Mouse (Mus musculus) embryonic facial prominence, embryonic 14.5 days (tissue): Measurements from ENCODE around the gene Efemp2. TPM values are rescaled to one million over a fixed set of nuclear protein-coding genes. Genes with fewer than 3 reads are reported as not detected.

ENCODE experiments used
- ATAC-seq: fragments of 200-750 bp; cut with Nextera tagmentation; 2 replicates; pipeline ENCODE4 v1.8.0; 2017; ENCODE audit warnings: low read depth, moderate number of reproducible peaks, moderate TSS enrichment
- DNase-seq: peaks from one replicate; pipeline ENCODE4 v3.0.0-alpha.2; 2015; ENCODE audit warnings: low spot score
- H3K27ac ChIP-seq: fragments of 300-500 bp; sonication (generic); replicated peaks from 2 replicates; pipeline ENCODE4 v1.5.1; 2014; ENCODE audit warnings: low read depth, mild to moderate bottlenecking, low read length, moderate library complexity
- H3K27me3 ChIP-seq: fragments of 300-500 bp; sonication (generic); replicated peaks from 2 replicates; pipeline ENCODE4 v1.6.1; 2014; ENCODE audit warnings: low read length; ENCODE audit not compliant: control insufficient read depth, insufficient read depth
- H3K36me3 ChIP-seq: fragments of 300-500 bp; sonication (generic); 2 replicates; pipeline ENCODE4 v1.6.1; 2014; ENCODE audit warnings: low read length, mixed read lengths; ENCODE audit not compliant: control insufficient read depth, insufficient read depth
- H3K4me1 ChIP-seq: fragments of 300-500 bp; sonication (generic); 2 replicates; pipeline ENCODE4 v1.6.1; 2014; ENCODE audit warnings: antibody characterized with exemption, low read length; ENCODE audit not compliant: control insufficient read depth, insufficient read depth
- H3K4me2 ChIP-seq: fragments of 300-500 bp; sonication (generic); 2 replicates; pipeline ENCODE4 v1.6.1; 2014; ENCODE audit warnings: low read depth, mild to moderate bottlenecking, low read length, moderate library complexity, mixed read lengths
- H3K4me3 ChIP-seq: fragments of 300-500 bp; sonication (generic); 2 replicates; pipeline ENCODE4 v1.5.1; 2014; ENCODE audit warnings: low read depth, mild to moderate bottlenecking, low read length
- H3K9ac ChIP-seq: fragments of 300-500 bp; sonication (generic); 2 replicates; pipeline ENCODE4 v1.6.1; 2014; ENCODE audit warnings: low read depth, mild to moderate bottlenecking, low read length, moderate library complexity, mixed read lengths
- H3K9me3 ChIP-seq: fragments of 300-500 bp; sonication (generic); 2 replicates; pipeline ENCODE4 v1.6.1; 2016; ENCODE audit warnings: low read length; ENCODE audit not compliant: control insufficient read depth
- WGBS: fragments of 180-500 bp; shearing (Covaris S2); extraction: QIAGEN DNeasy Blood & Tissue Kit; methylation state at CpG from one replicate; pipeline ENCODE4 v1.1.7; 2014; 5-methylcytosine and 5-hydroxymethylcytosine counted together
- polyA plus RNA-seq: library from polyadenylated mRNA; unstranded; fragments of >200 nt; fragmentation: Nextera tagmentation; extraction: Ambion mirVana; gene quantifications from 2 replicates; pipeline ENCODE4 v1.2.1, GENCODE M21; 2014

Gene Efemp2
- polyA plus RNA-seq, 1 experiment from 2014 or later: 175 TPM

DNA sequence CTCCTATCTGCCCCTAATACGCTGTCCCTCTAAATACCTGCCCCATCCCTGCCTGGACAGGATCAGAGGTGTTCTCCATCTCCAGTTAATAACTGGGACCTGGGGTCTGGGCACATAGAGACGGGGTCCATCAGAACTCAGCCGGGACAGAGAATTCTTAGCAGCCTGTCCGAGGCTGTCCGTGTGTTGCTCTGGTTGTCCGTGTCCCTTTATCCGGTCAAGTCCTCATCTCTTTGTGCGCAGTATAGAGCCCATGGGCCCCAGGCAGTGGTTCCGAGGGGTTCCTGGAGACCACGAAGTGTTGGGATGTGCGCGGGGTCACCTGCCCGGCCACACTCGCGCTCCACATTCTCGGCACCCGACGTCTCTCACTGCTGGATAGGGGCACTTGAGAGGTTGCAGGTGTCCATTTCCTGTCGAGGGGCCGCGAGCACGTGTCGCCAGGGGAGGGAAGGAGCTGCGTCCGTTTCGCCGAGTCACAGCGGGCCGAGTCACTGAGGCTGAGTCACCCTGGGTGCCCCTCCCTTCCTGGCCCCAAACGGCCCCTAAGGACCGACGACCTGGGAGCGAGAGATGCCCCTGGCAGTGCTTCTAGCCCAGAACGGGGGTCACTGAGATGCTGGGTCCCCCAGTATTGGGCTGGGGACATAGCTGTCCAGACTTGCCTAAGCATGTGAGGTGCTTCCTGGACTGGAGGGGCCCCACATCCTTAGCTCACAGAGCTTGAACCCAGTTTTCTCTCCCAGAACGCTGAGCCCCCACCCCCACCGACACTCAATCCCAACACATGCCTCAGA lies 25.2 kb upstream of the Efemp2 start:
- WGBS: 8% methylated on average over 30 of the region's 36 CpGs
- Histone ChIP-seq H3K9me3 (peaks cover 4% of the 10 kb centered on the region; the same call in 1 of the 2 replicates), H3K27me3 (peaks cover 36% of the 10 kb centered on the region), H3K9ac (no peak overlapping the region), H3K4me2 (peak overlapping the region; percentile 94), H3K4me3 (peak overlapping the region; percentile 58), H3K36me3 (no peaks in the 10 kb centered on the region), H3K27ac (no peak overlapping the region), H3K4me1 (0 out of 2 replicates have a peak, but pooled peaks cover 4% of the 10 kb centered on the region)
- ATAC-seq (no peak), DNase-seq (no peak)

DNA sequence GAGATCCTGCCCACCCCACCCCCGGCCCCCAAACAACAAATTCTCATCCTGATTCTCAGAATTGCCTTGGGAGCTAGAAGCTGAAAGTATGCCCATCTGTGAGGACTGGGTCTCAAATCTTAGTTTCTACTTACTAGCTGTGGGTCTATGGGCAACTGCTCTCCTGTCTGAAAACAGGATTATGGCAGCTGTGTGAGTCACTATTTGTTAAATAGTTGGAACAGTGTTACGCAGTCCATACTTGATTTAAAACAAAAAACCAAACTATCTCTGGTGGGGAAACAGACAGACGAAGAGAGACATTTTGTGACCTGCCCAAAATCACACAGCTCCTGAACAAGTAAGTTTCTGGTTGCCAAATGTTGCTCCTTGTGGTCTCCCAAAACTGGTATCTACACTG lies 24.1 kb upstream of the Efemp2 start:
- no peak overlapping the region for H3K4me2 ChIP-seq
- ATAC-seq (no peak), DNase-seq (no peak)
- H3K36me3 ChIP-seq: peaks cover 7% of the 10 kb centered on the region
- H3K9ac ChIP-seq: no peak overlapping the region
- 0 out of 2 replicates have a peak, but pooled peaks cover 4% of the 10 kb centered on the region for H3K4me1 ChIP-seq
- H3K9me3 ChIP-seq: peaks cover 4% of the 10 kb centered on the region; the same call in 1 of the 2 replicates
- WGBS: 88% methylated on average over 3 of the region's 3 CpGs
- H3K27ac ChIP-seq: no peak overlapping the region
- H3K4me3 ChIP-seq: no peak overlapping the region
- peaks cover 36% of the 10 kb centered on the region for H3K27me3 ChIP-seq

DNA sequence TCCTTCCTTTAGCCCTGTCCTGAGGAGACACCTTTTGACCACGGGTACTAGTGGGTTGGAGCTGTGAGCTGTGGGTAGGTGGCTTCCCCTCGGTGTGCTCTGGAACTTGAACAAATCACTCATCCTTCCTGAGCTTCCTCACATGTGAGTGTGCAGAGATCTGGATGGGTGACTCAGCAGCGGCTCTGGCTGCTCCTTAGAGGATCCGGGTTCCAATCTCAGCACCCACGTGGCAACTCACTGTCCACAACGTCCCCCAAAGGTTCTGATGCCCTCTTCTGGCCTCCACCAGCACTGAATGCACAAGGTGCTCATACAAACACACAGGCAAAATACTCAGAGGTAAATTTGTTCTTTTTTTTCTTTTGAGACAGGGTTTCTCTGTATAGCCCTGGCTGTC lies 22.0 kb upstream of the Efemp2 start:
- H3K27ac ChIP-seq: no peak overlapping the region
- peaks cover 35% of the 10 kb centered on the region for H3K27me3 ChIP-seq
- H3K4me2 ChIP-seq: no peak overlapping the region
- peaks cover 4% of the 10 kb centered on the region; the same call in 1 of the 2 replicates for H3K9me3 ChIP-seq
- no peak overlapping the region for H3K4me3 ChIP-seq
- H3K4me1 ChIP-seq: peaks cover 19% of the 10 kb centered on the region
- peaks cover 9% of the 10 kb centered on the region for H3K36me3 ChIP-seq
- no peak for ATAC-seq
- 78% methylated on average over 6 of the region's 6 CpGs for WGBS
- no peak for DNase-seq
- H3K9ac ChIP-seq: no peak overlapping the region

DNA sequence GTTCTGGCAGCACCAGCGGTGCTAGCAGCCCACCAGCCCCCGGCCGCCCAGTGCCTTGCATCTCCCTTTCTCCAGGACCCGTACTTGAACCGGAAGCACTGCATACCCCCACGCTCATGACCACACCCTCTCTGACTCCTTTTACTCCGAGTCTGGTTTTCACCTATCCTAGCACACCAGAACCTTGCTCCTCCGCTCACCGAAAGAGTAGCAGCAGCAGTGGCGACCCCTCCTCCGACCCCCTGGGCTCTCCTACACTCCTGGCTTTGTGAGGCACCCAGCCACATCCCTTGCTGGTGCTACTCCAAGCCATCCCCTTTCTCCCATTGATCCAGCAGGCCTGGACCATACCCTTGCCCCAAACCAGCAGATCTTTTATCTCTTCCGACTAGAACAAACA lies 18.7 kb upstream of the Efemp2 start:
- no peak for DNase-seq
- peak overlapping the region; percentile 43; the same call in 1 of the 2 replicates for H3K9ac ChIP-seq
- no peaks in the 10 kb centered on the region for H3K9me3 ChIP-seq
- peaks cover 2% of the 10 kb centered on the region for H3K27me3 ChIP-seq
- H3K36me3 ChIP-seq: peaks cover 9% of the 10 kb centered on the region
- peaks cover 17% of the 10 kb centered on the region for H3K4me1 ChIP-seq
- ATAC-seq: no peak
- 79% methylated on average over 12 of the region's 12 CpGs for WGBS
- no peak overlapping the region for H3K4me3 ChIP-seq
- peak overlapping the region; percentile 100 for H3K4me2 ChIP-seq
- H3K27ac ChIP-seq: no peak overlapping the region

DNA sequence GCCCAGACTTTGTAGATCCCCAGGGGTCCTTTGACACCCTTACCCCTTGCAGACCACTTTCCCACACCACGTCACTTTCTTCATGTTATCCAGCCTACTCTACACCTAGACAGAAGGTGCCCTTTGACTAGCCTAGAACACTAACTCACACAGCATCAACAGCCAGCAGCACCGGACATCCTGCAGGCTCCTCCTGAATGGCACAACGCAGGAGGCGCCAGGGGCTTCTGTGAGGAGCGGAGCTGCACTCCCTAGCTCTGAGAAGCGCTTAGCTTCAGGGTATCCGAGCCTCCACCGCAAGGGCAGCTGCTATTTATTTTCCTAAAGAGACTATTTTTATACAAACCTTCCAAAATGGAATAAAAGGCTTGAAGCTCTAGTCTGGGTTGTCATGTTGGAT lies 18.2 kb upstream of the Efemp2 start:
- H3K27ac ChIP-seq: no peak overlapping the region
- H3K4me3 ChIP-seq: peak overlapping the region; percentile 82
- no peaks in the 10 kb centered on the region for H3K27me3 ChIP-seq
- H3K9ac ChIP-seq: peak overlapping the region; percentile 38; the same call in 1 of the 2 replicates
- peaks cover 19% of the 10 kb centered on the region for H3K4me1 ChIP-seq
- ATAC-seq (no peak), DNase-seq (no peak)
- peaks cover 9% of the 10 kb centered on the region for H3K36me3 ChIP-seq
- no peaks in the 10 kb centered on the region for H3K9me3 ChIP-seq
- peak overlapping the region; percentile 100 for H3K4me2 ChIP-seq
- 55% methylated on average over 8 of the region's 8 CpGs for WGBS

DNA sequence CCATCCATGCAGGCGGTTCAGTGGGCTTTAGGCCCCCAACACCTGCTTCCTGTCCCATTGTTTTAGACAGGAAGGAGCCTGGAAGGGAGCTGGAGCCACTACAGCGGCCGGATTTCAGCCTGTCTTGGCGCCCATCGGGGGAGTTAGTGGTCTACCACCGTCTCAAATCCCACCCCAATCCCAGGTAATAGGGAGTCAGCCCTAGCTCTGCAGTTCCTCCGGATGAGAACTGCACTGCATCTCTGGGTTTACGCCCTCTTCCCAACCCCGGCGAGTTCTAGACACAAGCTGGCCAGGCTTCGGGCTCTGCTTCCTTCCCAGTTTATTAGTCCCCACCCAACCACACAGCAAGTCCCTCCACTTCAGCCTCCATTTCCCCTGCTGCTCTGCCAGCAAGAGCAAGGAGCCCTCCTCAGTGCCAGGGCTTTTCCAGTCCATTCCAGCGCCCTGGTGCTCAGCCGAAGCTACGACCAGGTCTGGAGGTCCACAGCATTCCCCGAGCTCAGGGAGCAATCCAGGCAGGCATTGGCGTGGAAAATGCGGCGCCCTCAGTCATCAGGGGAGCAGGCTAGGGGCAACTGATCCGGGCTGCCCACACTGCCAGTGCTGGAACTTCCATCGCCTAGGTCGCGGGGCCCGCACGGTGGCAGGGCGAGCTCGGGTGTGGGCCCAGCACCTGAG lies 17.4 kb upstream of the Efemp2 start:
- peak overlapping the region; percentile 100 for H3K4me2 ChIP-seq
- H3K27me3 ChIP-seq: no peaks in the 10 kb centered on the region
- ATAC-seq: no peak
- peak; percentile 29 for DNase-seq
- H3K27ac ChIP-seq: peak overlapping the region; percentile 87
- H3K9me3 ChIP-seq: no peaks in the 10 kb centered on the region
- H3K4me1 ChIP-seq: peaks cover 23% of the 10 kb centered on the region
- WGBS: 3% methylated on average over 22 of the region's 26 CpGs
- H3K4me3 ChIP-seq: peak overlapping the region; percentile 82
- peaks cover 9% of the 10 kb centered on the region for H3K36me3 ChIP-seq
- peak overlapping the region; percentile 76 for H3K9ac ChIP-seq

DNA sequence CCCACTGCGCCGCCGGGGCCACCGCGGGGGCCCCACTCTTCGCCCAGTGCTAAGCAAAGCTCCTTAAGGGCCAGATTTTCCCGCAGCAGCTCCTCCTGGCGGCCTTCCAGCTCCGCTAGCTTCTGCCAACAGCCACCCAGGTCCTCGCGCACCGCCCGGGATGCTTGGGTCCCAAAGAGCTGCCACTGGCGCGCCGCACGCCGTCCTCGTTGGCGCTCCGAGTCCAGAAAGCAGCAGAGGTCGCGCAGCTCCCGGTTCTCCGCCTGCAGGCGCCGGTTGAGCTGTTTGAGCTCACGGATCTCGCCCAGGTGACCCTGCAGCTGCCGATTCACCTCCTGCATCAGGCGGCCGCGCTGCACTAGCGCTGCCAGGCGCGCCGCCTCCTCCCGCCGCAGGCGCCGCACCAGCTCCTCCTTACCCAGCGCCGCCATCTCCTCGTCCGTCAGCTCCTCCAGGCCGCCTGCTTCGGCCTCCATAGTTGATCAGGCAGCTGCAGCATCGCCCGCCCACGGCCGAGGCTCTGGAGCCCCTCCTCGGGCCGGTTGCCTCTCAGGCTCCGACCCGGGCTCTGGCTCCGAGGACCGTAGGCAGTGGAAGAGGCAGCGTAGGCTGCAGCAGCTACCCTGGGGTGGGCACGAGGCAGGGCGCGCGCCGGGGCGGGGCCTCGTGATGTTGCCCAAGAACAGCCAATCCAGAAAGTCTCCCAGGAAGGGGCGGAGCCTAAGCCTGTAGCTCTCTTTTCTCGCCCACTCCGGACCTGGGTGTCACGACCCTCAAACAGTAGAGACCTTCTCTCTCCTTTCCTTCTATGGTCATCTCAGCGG lies 16.6 kb upstream of the Efemp2 start:
- peak; percentile 97 for DNase-seq
- H3K9me3 ChIP-seq: no peaks in the 10 kb centered on the region
- H3K4me1 ChIP-seq: peaks cover 25% of the 10 kb centered on the region
- peak overlapping the region; percentile 76 for H3K9ac ChIP-seq
- peak overlapping the region; percentile 82 for H3K4me3 ChIP-seq
- peak overlapping the region; percentile 100 for H3K4me2 ChIP-seq
- no peaks in the 10 kb centered on the region for H3K27me3 ChIP-seq
- H3K27ac ChIP-seq: peak overlapping the region; percentile 87
- peak; percentile 95 for ATAC-seq
- H3K36me3 ChIP-seq: peaks cover 9% of the 10 kb centered on the region
- 0% methylated on average over 40 of the region's 70 CpGs for WGBS

DNA sequence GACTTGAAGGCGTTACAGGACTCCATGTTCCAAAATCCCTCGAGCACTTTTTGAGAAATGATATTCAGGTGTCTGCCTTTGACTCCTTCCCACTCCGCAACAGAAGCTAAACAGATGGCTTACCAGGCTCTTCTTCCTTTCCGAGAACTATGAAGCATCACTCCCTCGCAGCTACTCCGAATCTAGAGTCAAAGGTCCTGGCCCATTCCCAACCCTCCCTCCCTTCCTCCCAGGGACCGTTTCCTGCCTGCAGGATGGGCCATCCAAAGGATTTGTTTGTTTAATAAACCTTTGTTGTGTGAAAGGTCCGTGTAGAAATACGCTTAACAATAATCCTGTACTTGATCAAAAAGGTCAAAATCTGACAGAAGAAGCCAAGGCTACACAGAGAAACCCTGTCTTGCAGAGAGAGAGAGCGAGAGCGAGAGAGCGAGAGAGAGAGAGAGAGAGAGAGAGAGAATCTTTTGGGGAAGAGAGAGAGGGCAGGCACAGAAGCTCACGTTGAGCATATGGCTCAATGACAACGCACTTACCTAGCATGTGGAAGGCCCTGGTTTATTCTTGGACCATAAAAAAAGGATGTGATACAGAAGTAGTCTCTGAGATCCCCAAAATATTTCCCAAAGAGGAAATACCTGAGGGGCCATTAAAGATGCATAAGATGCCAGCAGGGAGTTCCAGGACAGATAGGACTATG lies 15.9 kb upstream of the Efemp2 start, which contains the start of gene Ccdc85b:
Ccdc85b (minus strand) TSS at position 149 of the 697 bp plus-strand sequence.
- H3K27ac ChIP-seq: peak within 1 kb of the TSS; percentile 87
- H3K27me3 ChIP-seq: no peaks in the 10 kb centered on the region
- H3K36me3 ChIP-seq: peaks cover 14% of the 10 kb centered on the region
- peak within 1 kb of the TSS; percentile 76 for H3K9ac ChIP-seq
- peak within 1 kb of the TSS; percentile 100 for H3K4me2 ChIP-seq
- WGBS: 15% methylated on average over 14 of the region's 14 CpGs
- H3K9me3 ChIP-seq: no peaks in the 10 kb centered on the region
- no peak for DNase-seq
- H3K4me3 ChIP-seq: peak within 1 kb of the TSS; percentile 82
- no peak for ATAC-seq
- H3K4me1 ChIP-seq: peaks cover 25% of the 10 kb centered on the region
